Mouse (Mus musculus) right cerebral cortex, postnatal 14 days (tissue): Measurements from ENCODE around the gene Rnf208.

Experiments
- DNase-seq: peaks from one replicate; pipeline ENCODE4 v3.0.0; 2022

Rnf208 gene

DNA sequence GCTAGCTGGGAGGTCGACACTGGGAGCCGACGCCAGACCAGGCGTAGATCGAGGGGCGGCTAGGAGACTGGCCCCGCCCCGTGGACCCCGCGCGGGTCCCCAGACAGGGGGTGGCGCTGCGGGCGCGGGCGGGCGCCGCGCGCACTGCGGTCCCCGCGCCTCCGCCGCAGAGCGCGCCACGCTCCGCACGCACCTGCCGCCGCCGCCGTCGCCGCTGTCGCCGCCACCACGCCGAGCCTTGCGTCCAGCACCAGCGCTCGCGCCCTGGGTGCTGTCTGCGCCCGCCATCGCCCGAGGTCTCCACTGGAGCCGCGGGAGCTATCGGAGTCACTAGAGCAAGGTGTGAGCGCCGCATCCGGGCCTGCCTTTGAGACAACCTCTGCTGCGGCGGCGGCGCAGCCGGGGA, at the start of gene Rnf208, which contains the start of gene Cysrt1:
Gene Rnf208 (plus strand): TSS at position 155 of the 406 bp plus-strand sequence.
Gene Cysrt1 (minus strand): TSS at position 352 of the 406 bp plus-strand sequence.
- DNase-seq, result peak; percentile 68

DNA sequence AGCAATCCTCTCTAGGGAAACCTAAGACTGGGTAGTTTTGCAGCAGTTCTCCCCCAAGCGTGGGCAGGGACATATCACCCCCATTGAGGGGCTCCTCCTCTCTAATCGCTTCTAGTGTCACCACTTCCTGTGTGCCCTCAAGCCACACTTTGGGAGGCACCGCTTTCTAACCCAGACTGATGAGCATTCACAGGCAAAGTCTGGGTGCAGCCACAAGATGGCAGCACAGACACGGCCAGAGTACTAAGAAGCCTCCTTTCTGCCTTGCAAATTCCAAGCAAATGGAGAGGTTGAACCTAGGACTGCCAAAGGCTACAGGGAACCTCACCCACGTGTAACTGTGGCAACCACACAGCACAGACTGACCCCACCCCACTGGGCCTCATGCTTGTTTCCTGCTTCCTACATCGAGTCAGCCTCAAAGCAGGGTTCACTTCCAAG, 48.7 kb upstream of the Rnf208 start:
- peak; percentile 72 for DNase-seq

DNA sequence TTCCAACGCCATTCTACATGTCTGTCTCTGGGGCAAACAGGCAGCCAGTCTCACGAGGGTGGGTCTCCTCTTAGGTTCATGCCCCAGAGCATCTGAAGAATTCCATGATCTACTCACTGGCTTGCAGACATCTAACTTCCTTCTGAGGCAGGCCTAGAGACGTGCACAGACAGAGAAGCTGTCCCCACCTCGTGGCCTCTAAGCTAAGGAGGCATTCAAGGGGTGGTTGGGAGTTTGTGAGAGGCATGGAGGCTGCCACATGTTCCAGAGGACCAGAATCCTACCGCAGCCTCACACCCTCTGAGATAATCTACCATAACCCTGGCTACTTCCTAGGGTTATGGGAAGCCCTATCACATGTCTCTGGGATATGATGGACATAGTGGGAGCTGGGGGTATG, 48.0 kb upstream of the Rnf208 start:
- no peak for DNase-seq

DNA sequence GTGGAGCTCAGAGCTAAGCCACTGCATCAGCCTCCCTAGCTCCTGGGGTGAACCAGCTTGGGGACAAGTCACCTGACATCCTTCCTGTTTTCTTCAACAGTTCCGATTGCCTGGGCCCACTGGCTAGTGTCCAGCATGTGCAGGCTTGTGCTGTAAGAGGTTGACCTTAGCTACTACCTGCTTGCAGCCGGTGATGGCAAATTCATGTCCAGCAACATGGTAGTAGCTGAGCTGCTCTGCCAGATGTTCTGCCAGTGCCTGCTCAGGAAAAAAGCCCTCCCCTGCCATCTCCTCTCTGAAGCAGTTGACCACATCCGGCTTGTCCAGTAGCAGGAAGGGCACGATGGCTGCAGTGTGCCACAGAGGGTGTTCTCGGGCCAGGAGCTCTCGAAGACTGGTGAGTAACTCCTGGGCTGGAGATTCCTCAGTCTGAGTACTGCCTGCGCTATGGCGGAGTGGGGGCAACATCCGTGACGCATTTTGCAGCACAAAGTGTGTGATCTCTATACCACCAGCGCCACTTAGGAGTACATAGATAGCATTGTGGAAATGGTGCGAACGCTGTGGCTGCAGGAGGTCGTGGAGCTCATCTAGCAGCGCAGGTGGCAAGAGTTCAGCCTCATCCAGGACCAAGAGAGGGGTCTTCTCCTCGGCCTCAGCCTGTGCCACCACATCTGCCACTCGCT, 47.4 kb upstream of the Rnf208 start:
- no peak for DNase-seq

DNA sequence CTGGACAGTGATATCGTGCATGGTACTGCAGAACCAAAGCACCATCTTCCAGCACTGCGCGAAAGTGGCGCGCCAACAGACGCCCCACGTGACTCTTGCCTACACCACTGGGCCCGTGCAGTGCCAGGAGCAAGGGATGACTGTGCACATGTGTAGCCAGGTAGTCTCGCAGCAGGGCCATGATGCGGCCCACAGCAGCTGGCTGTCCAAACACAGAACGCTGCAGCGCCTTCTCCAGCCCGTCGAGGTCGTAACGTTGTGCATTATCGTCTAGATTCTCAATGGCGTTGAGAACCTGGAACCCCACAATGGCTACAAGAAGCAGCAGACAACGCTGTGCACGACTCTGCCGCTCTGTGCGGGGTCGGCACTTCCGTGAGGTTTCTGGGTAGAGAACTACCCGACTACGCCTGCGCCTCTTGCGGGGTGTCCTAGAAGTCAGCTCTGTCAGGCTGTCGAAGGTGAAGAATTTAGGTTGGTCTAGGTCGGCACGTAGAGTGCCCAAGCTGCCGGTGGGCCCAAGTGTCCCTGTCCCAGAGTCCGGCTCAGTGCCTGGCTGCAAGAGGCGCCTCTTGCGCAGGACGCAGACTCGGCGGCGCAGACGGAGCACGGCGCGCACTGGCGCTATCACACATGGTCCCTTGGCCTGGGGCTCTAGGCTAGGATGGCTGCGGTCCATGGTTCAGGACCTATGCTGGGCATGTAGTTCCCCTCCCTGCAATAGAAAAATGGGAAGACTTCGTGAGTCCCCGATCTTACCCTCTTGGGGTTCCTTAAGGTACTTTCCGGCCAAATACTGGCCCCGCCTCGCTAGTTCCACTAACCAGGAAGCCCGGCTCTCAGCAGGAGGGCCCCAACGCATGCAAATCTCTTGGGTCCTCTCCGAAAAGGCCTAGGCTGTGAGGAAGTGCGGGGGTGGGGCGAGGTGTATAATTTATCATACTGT, 46.6 kb upstream of the Rnf208 start:
- no peak for DNase-seq

DNA sequence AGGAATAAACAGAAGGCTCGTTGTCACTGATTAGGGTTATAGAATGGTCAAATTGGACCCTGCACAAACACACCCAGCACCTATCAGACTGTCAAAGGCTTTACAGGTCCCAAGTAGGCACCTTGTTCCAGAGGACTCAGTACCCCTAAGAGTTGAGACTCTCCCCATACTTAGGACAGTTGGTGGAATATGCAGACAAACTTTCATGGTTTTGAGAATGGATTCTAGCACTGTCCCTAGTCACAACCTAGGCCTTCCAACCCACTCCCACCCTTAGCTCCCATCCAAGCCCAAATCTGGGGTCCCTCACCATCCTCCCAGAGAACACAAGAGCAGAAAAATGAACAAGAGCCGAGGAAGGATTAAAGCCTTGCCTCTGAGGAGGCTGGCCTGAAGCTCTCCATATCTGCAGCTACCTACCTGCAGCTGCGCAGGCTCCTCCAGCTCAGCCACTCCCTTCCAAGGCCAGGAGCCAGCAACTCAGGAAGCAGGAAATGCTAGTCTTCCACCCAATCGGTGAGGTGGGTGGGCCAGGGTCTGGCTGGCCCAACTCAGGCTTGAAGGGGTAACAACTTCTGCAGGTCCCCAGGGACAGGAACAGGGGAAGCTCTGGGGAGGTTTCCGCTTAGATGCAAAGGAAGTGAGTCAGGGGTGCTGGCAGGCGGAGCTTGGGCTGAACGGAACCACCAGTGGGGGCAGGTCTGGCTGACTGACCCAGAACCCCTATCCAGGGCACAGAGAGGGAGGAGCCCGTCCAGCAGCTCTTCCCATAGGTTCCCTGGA, 45.7 kb upstream of the Rnf208 start, which contains the start of gene Tor4a:
Gene Tor4a (minus strand): TSS at position 715 of the 783 bp plus-strand sequence.
- peak; percentile 31 for DNase-seq

DNA sequence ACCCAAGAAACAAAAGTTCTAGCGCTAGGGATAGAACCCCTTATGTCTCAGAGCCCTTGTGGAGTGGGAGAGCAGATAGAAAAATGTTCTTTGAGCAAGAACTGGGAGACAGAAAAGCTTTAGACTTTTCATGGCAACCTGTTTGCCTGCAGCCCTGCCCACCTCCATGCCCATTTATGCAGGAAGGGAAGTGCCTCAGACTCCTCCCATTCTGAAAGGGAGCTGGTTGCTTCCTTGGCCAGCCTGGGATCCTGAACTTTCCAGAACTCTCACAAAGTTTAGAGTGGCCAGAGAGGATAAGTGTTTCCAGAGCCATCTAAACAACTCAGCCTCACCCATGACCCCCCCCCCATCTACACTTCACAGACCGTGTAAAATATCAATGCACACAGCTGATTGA, 44.9 kb upstream of the Rnf208 start:
- no peak for DNase-seq

DNA sequence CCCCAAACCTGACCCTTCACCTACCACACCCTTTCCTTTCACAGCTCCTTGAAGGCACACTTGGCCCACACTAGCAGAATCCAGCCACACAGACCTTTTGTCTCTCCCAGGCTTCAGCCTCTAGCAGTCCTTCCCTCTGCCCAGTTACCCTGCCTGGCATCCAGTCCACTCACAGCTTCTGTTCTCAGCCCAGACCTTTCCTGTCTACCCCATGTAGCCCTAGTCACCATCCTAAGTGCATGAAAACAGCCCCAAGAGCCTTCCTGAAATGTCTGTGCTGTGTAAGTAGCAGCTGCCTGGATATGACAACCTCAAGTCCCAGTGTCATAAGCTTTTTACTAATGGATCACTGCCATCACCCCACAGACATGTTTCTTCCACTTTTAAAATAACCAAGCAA, 44.1 kb upstream of the Rnf208 start:
- no peak for DNase-seq

DNA sequence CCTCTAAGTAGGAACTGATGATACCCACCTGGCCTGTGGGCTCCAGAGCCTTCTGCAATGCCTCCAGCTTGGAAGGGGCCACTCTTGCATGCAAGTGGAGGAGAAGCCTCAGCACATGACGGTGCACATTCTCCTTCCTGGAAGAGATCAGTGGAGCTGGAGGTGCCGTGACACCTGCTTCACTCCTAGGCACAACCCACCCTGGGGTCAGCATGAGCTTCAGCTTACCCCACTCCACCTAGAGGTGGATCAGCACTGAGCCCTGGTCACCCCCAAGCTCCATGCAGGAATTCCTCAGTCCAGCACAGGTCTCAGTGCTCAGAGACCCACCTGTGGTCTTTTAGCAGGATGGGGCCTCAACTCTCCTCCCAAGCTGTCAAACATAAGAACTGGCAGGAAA, 41.4 kb upstream of the Rnf208 start:
- DNase-seq, result no peak

DNA sequence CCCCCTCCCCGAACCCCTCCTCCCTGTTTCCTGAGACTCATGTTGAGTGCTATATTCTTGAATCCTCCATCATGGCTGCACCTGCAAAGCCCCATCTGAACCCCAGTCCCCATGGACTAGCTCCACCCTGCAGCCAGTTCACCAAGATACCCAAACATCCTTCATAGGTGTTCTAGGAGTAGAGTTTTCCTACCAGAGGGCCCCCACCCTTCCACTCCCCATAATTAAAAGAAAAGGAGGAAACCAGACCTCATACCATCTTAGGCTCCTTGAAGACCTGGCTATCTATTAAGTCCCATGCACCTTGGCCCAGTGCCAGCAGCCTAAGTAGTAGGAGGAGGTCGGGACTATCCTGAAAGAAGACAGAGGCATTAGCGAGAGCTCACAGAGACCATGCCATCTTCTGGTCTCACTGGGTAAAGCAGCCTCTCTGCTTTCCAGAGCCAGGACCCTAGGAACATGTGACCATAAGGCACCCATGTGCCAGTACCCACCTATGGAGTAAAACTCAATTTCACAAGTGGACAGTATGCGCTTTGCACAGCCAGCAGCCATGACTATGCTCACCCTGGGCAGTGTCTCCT, 38.3 kb upstream of the Rnf208 start:
- DNase-seq, result no peak

DNA sequence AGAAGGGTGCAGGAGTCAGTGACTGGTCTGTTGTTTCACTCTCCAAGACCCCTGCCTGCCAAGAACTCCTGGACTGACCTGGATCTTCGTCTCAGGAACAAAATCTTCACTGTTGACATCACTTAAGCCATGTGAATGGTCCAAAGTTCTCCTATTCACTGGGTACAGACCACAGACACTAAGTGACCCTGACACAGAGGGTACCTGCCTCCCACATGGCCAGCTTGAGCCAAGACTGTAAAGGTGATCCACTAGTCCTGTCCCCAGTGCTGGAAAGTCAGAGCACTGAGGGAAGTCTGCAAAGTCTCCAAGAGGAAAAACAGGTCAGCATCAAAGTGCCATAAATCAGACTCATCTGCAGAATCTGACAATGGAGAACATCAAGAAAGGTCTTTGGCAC, 34.5 kb upstream of the Rnf208 start:
- no peak for DNase-seq

DNA sequence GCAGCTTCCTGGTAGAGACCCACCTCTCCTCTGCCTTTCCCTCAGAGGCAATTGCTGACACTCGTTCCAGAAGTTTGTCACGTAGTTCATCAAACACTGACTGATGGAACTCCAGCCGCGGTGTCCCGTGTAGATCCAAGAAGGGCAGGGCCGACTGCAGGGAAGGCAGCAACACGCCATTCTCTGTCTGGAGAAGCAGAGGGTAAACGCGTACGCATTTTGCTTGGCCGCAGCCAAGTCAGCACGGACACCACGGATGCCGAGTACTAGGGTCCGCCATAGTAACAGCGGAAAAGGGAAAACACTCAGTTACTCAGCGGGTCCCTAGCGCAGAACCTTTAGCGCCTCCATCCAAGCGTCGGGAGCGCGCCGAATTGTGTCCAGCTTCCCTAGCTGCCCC, 31.4 kb upstream of the Rnf208 start:
- no peak for DNase-seq

DNA sequence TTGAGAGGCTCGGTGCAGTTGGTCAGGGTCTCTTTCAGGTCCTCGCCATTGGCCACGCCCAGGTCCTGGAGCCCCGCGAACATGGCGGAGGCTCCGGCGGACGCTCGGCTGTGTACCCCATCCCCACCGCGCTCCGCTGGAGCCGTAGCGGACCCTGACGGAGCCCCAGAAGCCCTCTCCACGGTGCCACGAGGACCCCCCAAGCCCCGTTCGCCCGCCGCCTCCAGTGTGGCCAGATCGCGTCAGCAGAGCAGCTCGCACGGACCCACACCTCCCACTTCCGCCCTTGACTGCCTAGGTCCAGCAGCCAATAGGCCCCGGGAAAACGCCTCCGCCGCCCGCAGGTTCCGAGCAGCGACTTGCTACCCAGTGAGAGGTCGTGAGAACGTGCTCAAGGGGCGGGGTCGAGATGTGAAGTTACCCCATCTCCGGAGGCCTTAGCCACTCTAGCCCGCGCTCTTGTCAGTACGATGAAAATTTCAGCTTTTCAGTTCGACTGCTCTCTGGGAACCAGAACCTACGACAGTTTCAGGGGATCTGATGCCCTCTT, 30.9 kb upstream of the Rnf208 start, which contains the start of gene Nelfb:
Gene Nelfb (minus strand): TSS at position 369 of the 550 bp plus-strand sequence.
- peak; percentile 83 for DNase-seq

DNA sequence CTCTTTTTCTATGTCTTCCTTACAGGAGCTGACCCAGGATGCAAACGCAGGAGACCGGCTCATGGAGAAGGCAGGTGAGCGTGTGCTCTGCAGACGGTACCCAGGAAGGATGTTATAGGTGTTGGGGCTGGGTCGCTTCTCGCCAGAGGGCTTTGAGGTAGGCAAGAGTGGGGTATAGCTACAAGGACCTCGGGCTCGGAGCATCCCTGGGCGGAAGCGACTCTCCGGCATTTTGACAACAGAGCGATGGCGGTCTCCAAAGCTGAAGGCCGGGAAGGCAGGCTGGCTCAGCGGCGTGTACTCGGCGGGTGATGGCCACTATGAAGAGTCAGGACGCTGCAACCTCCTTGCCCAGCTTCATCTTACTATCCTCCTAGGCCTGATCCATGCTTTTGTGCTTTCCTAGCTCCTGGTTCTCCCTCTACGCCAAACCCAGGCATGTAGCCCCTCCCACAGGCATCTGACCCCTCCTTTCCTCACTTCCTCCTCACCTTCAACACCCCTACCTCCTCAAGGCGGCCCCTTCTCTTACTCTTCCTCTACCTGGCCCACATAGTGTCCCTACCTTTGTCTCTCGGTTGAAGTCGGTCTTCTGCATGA, 28.7 kb upstream of the Rnf208 start:
- no peak for DNase-seq

DNA sequence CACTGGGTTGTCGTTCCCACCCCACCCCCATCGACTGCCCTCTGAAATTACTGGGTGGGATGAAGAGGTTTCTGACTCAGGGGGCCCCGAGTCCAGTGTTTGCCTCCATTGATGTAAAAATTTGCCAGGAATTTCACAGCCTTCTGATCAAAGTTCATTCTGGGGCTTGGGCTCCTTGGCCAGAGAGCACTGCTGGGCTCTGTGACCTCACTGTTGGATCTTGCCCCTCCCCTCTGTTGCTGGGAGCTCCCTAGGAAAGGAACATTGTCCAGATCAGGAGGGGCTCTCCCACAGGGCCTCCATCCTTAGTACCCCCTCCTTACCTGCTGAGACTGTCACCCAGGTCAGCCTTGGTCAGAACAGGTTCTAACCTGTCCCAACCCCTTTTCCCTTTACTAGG, 27.6 kb upstream of the Rnf208 start, which contains the start of gene Stpg3:
Gene Stpg3 (minus strand): TSS at position 194 of the 400 bp plus-strand sequence.
- no peak for DNase-seq

DNA sequence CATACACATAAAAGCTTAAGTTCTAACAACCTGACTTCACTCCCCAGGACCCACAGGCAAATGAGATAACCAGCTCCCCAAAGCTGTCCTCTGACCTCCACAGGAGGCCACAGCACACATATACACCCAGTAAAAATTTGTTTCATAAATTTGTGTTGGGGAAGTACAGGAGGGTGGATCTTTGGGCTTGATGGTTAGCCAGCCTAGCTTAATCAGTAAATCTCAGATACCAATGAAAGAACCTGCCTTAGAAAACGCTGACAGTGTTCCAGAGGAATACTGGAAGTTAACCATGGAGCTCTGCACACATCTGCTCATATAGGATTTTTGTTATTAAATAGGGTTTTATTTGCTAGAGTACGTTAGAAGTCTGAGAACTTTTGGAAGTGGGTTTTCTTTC, 24.4 kb upstream of the Rnf208 start:
- DNase-seq, result no peak

DNA sequence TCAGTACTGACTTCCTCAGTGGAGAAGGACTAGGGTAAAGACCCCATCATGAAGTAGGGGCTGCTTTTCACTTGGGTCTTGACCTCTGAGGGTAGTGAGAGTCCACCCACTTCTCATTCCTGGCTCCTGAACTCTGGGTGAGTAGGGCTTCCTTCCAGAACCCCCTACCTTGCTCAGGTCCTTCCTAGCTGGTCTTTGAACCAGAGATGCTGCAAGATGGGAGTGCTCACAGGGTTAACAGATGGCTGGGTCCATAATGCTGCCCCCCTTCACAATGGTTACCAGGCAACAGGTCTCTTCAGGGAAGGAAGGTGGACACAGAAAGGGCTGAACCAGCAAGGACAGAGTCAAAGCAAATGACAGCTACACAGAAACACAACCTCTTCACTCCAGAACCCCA, 23.6 kb upstream of the Rnf208 start, which contains the start of gene Fam166a:
Gene Fam166a (plus strand): TSS at position 301 of the 400 bp plus-strand sequence.
- no peak for DNase-seq

DNA sequence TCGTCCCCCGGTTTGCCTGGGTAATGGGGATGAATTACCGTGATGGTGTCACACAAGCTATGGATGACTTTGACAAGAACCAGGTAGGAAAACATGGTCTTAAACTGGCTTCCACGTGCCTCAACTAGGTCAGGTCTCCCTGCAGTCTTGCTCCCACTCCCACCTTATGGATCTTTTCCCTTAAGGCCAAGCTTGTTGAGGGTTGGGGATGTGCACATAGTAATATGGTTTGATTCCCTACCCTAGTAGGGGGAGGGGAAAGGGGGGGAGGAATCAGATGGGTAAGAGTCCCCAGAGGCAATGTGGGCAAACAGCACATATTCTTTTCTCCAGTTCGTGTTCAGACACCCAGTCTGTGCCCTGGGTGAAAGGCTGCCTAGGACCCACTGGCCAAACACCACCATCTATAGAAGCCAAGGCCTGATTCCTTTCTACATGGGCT, 20.7 kb upstream of the Rnf208 start:
- DNase-seq, result no peak

DNA sequence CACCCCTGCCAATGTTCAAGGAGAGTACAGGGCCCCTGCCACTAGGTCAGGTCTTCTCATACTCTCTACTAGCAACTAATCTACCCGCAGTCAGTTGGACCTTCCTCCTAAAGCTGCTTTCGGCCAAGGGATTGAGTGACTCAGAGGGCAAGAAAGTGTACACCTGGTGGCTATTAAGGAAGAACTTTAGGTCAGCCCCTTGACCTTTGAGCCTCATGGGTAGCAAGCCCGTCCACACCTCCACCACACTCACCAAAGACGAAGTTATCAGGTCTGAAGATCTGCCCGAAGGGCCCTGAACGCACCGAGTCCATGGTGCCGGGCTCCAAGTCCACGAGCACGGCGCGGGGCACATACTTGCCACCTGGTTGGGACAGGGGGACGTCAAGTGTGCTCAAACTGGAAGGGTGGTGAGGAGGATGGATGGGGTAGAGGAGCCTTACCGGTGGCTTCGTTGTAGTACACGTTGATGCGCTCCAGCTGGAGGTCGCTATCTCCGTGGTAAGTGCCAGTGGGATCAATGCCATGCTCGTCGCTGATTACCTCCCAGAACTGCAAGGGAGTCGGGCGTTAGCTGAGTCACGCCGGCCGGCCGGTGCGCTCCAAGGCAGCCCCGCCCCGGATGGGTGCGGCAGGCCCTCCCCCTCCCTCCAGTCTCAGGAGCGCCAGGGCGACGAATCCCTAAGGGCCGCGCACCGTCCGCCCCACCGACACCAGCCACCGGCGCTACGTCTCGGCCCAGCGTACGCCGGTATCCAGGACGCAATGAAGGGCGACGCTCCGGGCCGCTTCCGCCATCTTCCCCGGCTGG, 18.2 kb upstream of the Rnf208 start:
- DNase-seq, result peak; percentile 77

DNA sequence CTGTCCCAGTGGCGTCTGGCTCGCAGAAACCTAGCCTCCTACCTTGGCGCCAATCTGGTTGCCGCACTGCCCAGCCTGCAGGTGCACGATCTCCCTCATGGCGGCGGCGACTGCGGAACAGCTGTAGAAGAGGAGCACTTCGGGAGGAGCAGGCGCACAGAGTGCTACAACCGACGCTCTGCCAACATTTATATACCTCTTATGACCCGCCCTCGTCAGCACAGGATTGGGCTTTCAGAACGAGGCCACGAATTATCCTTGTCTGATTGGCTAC, 17.6 kb upstream of the Rnf208 start, which contains the start of gene Tubb4b:
Gene Tubb4b (minus strand): TSS at position 211 of the 274 bp plus-strand sequence.
- no peak for DNase-seq
